Mouse (Mus musculus): ENCODE measurements around the gene Svs1.

DNA sequence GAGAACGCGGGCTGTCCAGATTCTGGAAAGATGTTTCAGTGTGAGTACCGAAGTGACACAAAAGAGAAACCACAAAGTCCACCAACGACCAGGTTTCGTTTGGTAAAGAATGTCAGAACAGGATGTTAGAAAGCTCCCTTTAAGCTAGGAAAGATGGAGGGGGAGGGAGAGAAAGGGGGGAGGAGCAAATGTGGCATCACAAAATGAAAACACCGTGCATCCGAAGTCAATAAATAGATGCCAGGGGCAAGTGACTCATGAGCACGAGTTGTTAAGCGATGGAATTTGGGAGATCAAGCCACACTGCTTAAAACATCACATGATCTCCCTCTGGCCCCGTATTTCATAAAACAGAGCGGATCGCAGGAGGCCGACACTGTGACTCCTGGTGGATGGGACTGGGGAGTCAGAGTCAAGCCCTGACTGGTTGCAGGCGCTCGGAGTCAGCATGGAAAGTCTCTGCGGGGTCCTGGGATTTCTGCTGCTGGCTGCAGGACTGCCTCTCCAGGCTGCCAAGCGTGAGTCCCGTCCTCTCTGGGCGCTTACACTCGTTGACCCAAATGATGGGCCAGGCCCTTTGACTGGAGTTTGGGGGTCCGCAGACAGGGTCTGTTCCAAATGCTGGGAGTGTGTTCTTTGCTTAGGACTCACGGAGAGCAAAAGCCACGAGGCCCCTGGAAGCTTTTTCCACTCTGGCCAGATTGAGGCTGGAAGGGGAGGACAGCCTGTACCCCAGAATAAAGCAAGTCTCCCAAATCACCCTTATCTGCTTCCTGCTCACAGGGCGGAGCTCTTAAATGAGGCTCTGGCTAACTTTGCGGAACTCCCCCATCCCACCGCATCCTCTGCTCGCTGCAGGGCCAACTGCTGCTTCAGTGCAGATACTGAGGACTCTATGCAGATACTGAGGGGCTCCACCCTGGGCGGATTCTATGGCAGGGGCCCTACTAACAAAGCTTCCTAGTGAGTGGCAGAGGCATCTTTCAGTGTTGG is 49.9 kb downstream of the Svs1 start, which contains the start of gene Gpnmb:
- TF ChIP-seq CTCF (conservative IDR thresholded peaks at IDR 0.05; ENCODE audit: low read length) (no peak), NANOG (IDR thresholded peaks at IDR 0.05; ENCODE audit: borderline replicate concordance, low read length) (no peak)
